ENCODE assay signal across 10 mouse cellular contexts in genomic region chr17:22876316-22876715, GRCm38 (mm10). TPM values are rescaled to one million over a fixed set of nuclear protein-coding genes. Genes with fewer than 3 reads are reported as not detected.
DNase-seq lines count a peak whose midpoint lies in the region; ATAC-seq lines count a peak whose summit lies in the region.
"Had no signal": no experiment of that assay in that cellular context is flagged by ENCODE, and none has a peak within 500 bp of the region (broad histone marks: within the 10 kb centered on the region; RNA-seq: fewer than 3 reads in every experiment).

No protein-coding gene starts in this region.

- H3K4me2 ChIP-seq in kidney, embryonic 14.5 days (replicated peaks; ENCODE audit: low read depth, low read length), result no peak overlapping the region
- H3K4me2 ChIP-seq: embryonic facial prominence, embryonic 15.5 days had no signal

- no peak overlapping the region for H3K4me3 ChIP-seq in kidney, embryonic 14.5 days (ENCODE audit: low read length)
- H3K4me3 ChIP-seq: embryonic facial prominence, embryonic 15.5 days; left cerebral cortex, adult 2 months had no signal

- no peak for DNase-seq in kidney, postnatal 36 days
- peak; percentile 59 for DNase-seq in ES-CJ7 (ENCODE audit: low read depth, low spot score)
- peak; percentile 14 for DNase-seq in embryo, embryonic 10.5 days (ENCODE audit: low spot score)
- DNase-seq in thymus, adult 18-20 months, result no peak
- no peak for DNase-seq in kidney, postnatal 14 days
- DNase-seq in left cerebral cortex, adult 18-20 months (ENCODE audit: low spot score in 2 of 2), result no peak

- H3K9me3 ChIP-seq in kidney, embryonic 14.5 days (ENCODE audit: control insufficient read depth, low read length), result no peaks in the 10 kb centered on the region
- H3K9me3 ChIP-seq: embryonic facial prominence, embryonic 15.5 days had no signal

- WGBS in kidney, embryonic 14.5 days, result 94% methylated on average over 20 of the region's 20 CpGs

- H3K27ac ChIP-seq in kidney, embryonic 14.5 days (ENCODE audit: low read depth, low read length), result no peak overlapping the region
- H3K27ac ChIP-seq: embryonic facial prominence, embryonic 15.5 days; left cerebral cortex, adult 2 months had no signal

- no peak overlapping the region for H3K9ac ChIP-seq in kidney, embryonic 14.5 days (ENCODE audit: low read depth, low read length)
- H3K9ac ChIP-seq: embryonic facial prominence, embryonic 15.5 days had no signal

- peak; percentile 64; the same call in 1 of the 2 replicates for ATAC-seq in kidney, embryonic 14.5 days (ENCODE audit: low FRiP score, low TSS enrichment)
- peak; percentile 90 for ATAC-seq in megakaryocyte progenitor cell, adult 5-6 weeks (replicated peaks; ENCODE audit: poor library complexity)

- H3K4me1 ChIP-seq in kidney, embryonic 14.5 days (ENCODE audit: control insufficient read depth, insufficient read depth, low read length), result no peaks in the 10 kb centered on the region
- H3K4me1 ChIP-seq: embryonic facial prominence, embryonic 15.5 days had no signal

- no peaks in the 10 kb centered on the region for H3K36me3 ChIP-seq in kidney, embryonic 14.5 days (ENCODE audit: control insufficient read depth, insufficient read depth, low read length)
- H3K36me3 ChIP-seq: embryonic facial prominence, embryonic 15.5 days had no signal

- no peaks in the 10 kb centered on the region for H3K27me3 ChIP-seq in kidney, embryonic 14.5 days (ENCODE audit: control insufficient read depth, insufficient read depth, low read length)
- H3K27me3 ChIP-seq: embryonic facial prominence, embryonic 15.5 days had no signal

RNA-seq across cellular contexts. Expression of gene Zfp945, which starts 9.4 kb away (rescaled TPM):
- 24.3 and 28.7 TPM in 2 replicates for polyA plus RNA-seq in kidney, embryonic 14.5 days (2014; fragmentation: Nextera tagmentation; extraction: Ambion mirVana)
- 8.2 and 12.4 TPM in 2 replicates for total RNA-seq in megakaryocyte progenitor cell, adult 5-6 weeks (2015)
- total RNA-seq in megakaryocyte progenitor cell, adult 5-6 weeks (2017), result 4.4 and 6.1 TPM in 2 replicates
- total RNA-seq in left cerebral cortex, adult 18-20 months (2021), result 10 to 100 TPM; 13.2 to 14.1 TPM

Comparison
In these comparisons a context has a peak if more than half of its experiments do, and no peak if none do; other contexts are left out.
1. DNase-seq: peak in ES-CJ7 (single experiment) and embryo, embryonic 10.5 days (single experiment); none in kidney, postnatal 36 days (0 of 2), thymus, adult 18-20 months (0 of 2), kidney, postnatal 14 days (single experiment) and left cerebral cortex, adult 18-20 months (0 of 2).